Mouse (Mus musculus): ENCODE measurements at regions not wholly inside any gene's neighbourhood (a gene's known extent, or its start where the extent isn't known, plus 50 kb on each side); places are given as distances from the start of the nearest gene placed in this dataset.

- no peak overlapping the region for H3K27ac ChIP-seq (ENCODE audit: low read depth, low read length)
- no peak overlapping the region for H3K4me2 ChIP-seq (ENCODE audit: low read depth)
- H3K9ac ChIP-seq, result no peak overlapping the region
- no peak for DNase-seq
- no peak overlapping the region for H3K4me3 ChIP-seq (ENCODE audit: low read depth, low read length)
- H3K36me3 ChIP-seq (ENCODE audit: insufficient read depth), result no peaks in the 10 kb centered on the region
- WGBS, result 48% methylated on average over 9 of the region's 9 CpGs
- ATAC-seq, result no peak; the same call in 1 of the 2 replicates
- no peaks in the 10 kb centered on the region for H3K27me3 ChIP-seq (ENCODE audit: insufficient read depth, low read length)
- TF ChIP-seq CTCF (IDR thresholded peaks at IDR 0.05; ENCODE audit: low read depth), result no peak
- H3K4me1 ChIP-seq (ENCODE audit: insufficient read depth), result no peaks in the 10 kb centered on the region
- H3K9me3 ChIP-seq (ENCODE audit: low read length), result no peaks in the 10 kb centered on the region
These were observed 445.7 kb upstream of the 4930412O13Rik start for GRCm38 (mm10) chr2:9435155-9435872.

- Histone ChIP-seq H3K9ac (no peak overlapping the region), H3K36me3 (ENCODE audit: insufficient read depth) (no peaks in the 10 kb centered on the region), H3K4me3 (ENCODE audit: low read depth, low read length) (no peak overlapping the region), H3K4me1 (ENCODE audit: insufficient read depth) (no peaks in the 10 kb centered on the region), H3K4me2 (ENCODE audit: low read depth) (no peak overlapping the region), H3K27me3 (ENCODE audit: insufficient read depth, low read length) (no peaks in the 10 kb centered on the region), H3K27ac (ENCODE audit: low read depth, low read length) (no peak overlapping the region), H3K9me3 (ENCODE audit: low read length) (no peaks in the 10 kb centered on the region)
- ATAC-seq (no peak), DNase-seq (no peak)
- TF ChIP-seq CTCF (IDR thresholded peaks at IDR 0.05; ENCODE audit: low read depth), result no peak
These were observed 437.9 kb upstream of the 4930412O13Rik start for GRCm38 (mm10) chr2:9443103-9443502.

DNA sequence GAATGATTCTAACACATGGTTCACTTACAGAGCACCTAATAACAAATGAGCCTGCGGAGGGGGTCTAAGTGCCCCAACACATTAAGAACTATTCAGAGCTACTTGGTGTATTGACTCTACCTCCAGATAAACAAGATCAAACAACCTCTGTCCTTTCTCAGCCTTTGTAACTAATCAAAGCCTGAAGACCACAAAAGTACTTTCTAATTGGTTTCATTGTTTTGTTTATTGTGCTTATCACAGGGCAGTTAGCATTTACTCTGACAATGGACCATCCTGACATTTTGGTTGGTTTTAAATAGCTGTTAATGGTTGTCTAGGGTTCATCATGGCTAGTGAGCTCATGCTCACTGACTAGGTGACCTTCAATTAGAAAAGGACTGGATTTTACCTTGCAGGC lies 435.2 kb upstream of the 4930412O13Rik start:
- no peak overlapping the region for H3K4me3 ChIP-seq (ENCODE audit: low read depth, low read length)
- H3K27ac ChIP-seq (ENCODE audit: low read depth, low read length), result no peak overlapping the region
- ATAC-seq (no peak), DNase-seq (no peak)
- H3K4me1 ChIP-seq (ENCODE audit: insufficient read depth), result no peaks in the 10 kb centered on the region
- no peaks in the 10 kb centered on the region for H3K9me3 ChIP-seq (ENCODE audit: low read length)
- no peaks in the 10 kb centered on the region for H3K27me3 ChIP-seq (ENCODE audit: insufficient read depth, low read length)
- no peak for TF ChIP-seq CTCF (IDR thresholded peaks at IDR 0.05; ENCODE audit: low read depth)
- no peak overlapping the region for H3K9ac ChIP-seq
- no peak overlapping the region for H3K4me2 ChIP-seq (ENCODE audit: low read depth)
- 88% methylated on average over 1 of the region's 1 CpGs for WGBS
- no peaks in the 10 kb centered on the region for H3K36me3 ChIP-seq (ENCODE audit: insufficient read depth)

GRCm38 (mm10) chr2:9464413-9464812 lies 416.6 kb upstream of the 4930412O13Rik start:
- no peak overlapping the region for H3K9ac ChIP-seq
- no peaks in the 10 kb centered on the region for H3K36me3 ChIP-seq (ENCODE audit: insufficient read depth)
- no peaks in the 10 kb centered on the region for H3K27me3 ChIP-seq (ENCODE audit: insufficient read depth, low read length)
- no peak for DNase-seq
- no peak for TF ChIP-seq CTCF (IDR thresholded peaks at IDR 0.05; ENCODE audit: low read depth)
- H3K9me3 ChIP-seq (ENCODE audit: low read length), result no peaks in the 10 kb centered on the region
- ATAC-seq, result no peak
- no peak overlapping the region for H3K4me2 ChIP-seq (ENCODE audit: low read depth)
- H3K4me3 ChIP-seq (ENCODE audit: low read depth, low read length), result no peak overlapping the region
- WGBS, result 74% methylated on average over 4 of the region's 4 CpGs
- no peak overlapping the region for H3K27ac ChIP-seq (ENCODE audit: low read depth, low read length)
- H3K4me1 ChIP-seq (ENCODE audit: insufficient read depth), result no peaks in the 10 kb centered on the region

DNA sequence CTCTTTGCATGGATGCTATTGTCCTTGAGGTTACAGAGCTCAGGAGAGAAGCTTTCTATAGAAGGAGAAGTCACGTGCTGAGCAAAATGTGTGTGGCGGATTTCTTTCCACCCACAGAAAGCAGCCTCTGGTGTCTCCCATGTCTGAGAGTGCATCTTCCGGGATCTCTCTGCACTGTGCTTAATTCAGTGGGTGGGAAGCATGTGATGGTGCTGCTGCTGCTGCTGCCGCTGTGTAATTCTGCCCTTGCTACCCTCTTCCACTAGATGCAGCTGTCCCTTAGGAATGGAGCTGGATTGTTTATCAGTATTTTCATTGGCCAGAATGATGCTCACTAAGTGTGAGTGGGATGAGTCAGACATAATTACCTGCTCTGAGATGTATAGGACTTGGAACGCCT lies 416.2 kb upstream of the 4930412O13Rik start:
- no peaks in the 10 kb centered on the region for H3K27me3 ChIP-seq (ENCODE audit: insufficient read depth, low read length)
- H3K4me3 ChIP-seq (ENCODE audit: low read depth, low read length), result no peak overlapping the region
- no peak for TF ChIP-seq CTCF (IDR thresholded peaks at IDR 0.05; ENCODE audit: low read depth)
- no peak overlapping the region for H3K27ac ChIP-seq (ENCODE audit: low read depth, low read length)
- no peaks in the 10 kb centered on the region for H3K4me1 ChIP-seq (ENCODE audit: insufficient read depth)
- 55% methylated on average over 5 of the region's 5 CpGs for WGBS
- DNase-seq, result peak; percentile 1
- no peaks in the 10 kb centered on the region for H3K36me3 ChIP-seq (ENCODE audit: insufficient read depth)
- no peaks in the 10 kb centered on the region for H3K9me3 ChIP-seq (ENCODE audit: low read length)
- H3K4me2 ChIP-seq (ENCODE audit: low read depth), result no peak overlapping the region
- ATAC-seq, result peak; percentile 68
- H3K9ac ChIP-seq, result no peak overlapping the region

DNA sequence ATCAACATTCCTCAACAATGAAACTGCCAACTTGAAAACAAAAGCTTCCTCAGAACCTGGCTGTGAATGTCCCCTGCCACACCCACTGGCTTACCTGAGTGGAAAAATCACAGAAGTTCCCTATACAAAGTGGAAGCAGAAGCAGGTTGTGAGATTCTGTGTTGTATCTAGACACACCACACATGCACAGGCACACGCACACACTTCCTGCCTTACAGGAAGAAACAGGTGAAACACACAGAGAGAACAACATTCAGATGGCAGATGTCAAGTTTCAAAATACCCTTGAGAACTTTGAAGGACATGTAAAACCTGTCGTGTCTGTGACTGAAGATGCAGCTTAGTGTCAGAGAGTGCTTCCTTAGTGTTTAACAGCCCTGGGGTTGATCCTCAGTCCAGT lies 413.5 kb upstream of the 4930412O13Rik start:
- 90% methylated on average over 2 of the region's 2 CpGs for WGBS

GRCm38 (mm10) chr2:9468651-9469050 lies 412.4 kb upstream of the 4930412O13Rik start:
- DNase-seq, result peak; percentile 2
- no peak for ATAC-seq
- WGBS, result 43% methylated on average over 3 of the region's 3 CpGs

More for the DNA sequence above, 413.5 kb upstream of the 4930412O13Rik start:
- Histone ChIP-seq H3K9ac (no peak overlapping the region), H3K4me2 (ENCODE audit: low read depth) (no peak overlapping the region), H3K9me3 (ENCODE audit: low read length) (no peaks in the 10 kb centered on the region), H3K27ac (ENCODE audit: low read depth, low read length) (no peak overlapping the region), H3K27me3 (ENCODE audit: insufficient read depth, low read length) (no peaks in the 10 kb centered on the region), H3K4me3 (ENCODE audit: low read depth, low read length) (no peak overlapping the region), H3K4me1 (ENCODE audit: insufficient read depth) (no peaks in the 10 kb centered on the region), H3K36me3 (ENCODE audit: insufficient read depth) (no peaks in the 10 kb centered on the region)
- no peak for ATAC-seq
- no peak for DNase-seq
- TF ChIP-seq CTCF (IDR thresholded peaks at IDR 0.05; ENCODE audit: low read depth), result no peak

More at GRCm38 (mm10) chr2:9468651-9469050, 412.4 kb upstream of the 4930412O13Rik start:
- Histone ChIP-seq H3K27me3 (ENCODE audit: insufficient read depth, low read length) (no peaks in the 10 kb centered on the region), H3K4me1 (ENCODE audit: insufficient read depth) (no peaks in the 10 kb centered on the region), H3K27ac (ENCODE audit: low read depth, low read length) (no peak overlapping the region), H3K36me3 (ENCODE audit: insufficient read depth) (no peaks in the 10 kb centered on the region), H3K4me3 (ENCODE audit: low read depth, low read length) (no peak overlapping the region), H3K4me2 (ENCODE audit: low read depth) (no peak overlapping the region), H3K9ac (no peak overlapping the region), H3K9me3 (ENCODE audit: low read length) (no peaks in the 10 kb centered on the region)
- TF ChIP-seq CTCF (IDR thresholded peaks at IDR 0.05; ENCODE audit: low read depth), result no peak

Data from forebrain, postnatal 0 days (tissue).